Mouse (Mus musculus) heart, postnatal 4 days (tissue): Measurements from ENCODE around the gene B3galt5. TPM values are rescaled to one million over a fixed set of nuclear protein-coding genes. Genes with fewer than 3 reads are reported as not detected.

ENCODE experiments used
- DNase-seq: peaks from one replicate; pipeline ENCODE4 v3.0.0; 2021
- total RNA-seq, 2 experiments: library from RNA; stranded (reverse); gene quantifications; 2 replicates each; pipeline ENCODE4 v1.2.3; 2021

B3galt5 gene
- total RNA-seq, 2 experiments from 2014 or later: not detected

DNA sequence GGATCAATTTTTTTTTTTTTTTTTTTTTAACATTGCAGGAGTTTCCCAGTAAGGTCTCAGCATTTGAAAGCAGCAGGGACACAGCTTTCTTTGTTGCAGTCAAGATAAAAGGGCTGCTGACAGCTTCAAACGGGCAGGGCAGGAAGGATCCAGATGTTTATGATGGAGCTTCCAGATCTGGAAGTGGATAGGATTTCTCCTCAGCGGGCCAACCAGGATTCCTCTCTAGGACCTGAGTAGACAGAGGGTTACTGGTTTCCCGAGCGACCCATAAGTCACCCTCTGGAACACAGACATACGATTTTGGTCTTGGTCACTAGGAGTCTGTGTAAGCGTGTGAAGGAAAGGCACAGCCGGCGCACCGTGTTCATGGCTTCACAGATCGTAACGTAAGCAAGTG, 112.5 kb downstream of the B3galt5 start:
- DNase-seq: no peak

DNA sequence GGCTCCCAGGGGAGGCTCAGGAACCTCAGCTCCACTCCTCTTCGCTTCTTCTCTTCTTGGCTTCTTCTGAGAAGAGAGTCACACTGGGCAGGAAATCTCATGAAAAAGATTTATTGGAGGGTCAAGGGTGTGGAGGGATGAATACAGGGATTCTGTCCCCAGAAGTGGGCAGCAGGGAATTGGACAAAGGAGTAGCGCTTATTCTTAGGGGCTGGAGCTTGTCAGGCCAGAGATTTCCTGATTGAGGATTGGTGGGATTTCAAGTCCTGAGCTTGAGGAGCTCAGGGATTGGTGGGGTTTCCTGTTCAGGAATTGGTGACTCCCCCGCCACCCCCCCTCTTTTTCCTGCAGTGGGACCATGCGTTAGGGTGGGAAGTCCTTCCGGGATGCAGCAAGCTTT, 113.2 kb downstream of the B3galt5 start:
- no peak for DNase-seq

DNA sequence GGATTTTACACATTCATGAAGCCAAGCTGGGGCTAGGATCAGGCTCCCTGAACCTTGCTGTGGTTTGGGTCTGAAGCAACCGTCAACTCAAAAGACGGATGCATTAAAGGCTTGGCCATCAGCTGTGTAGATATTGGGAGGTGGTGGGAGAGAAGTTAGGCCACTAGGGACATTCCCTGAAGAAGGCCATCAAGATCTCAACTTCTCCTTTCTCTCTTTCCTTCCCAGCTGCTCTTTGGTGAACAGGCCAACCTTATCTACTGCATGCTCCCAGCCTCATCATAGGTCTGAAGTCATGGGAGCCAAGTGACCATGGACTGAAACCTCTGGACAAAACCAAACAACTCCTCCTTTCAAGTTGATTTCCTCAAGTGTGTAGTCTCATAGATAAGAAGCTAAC, 115.9 kb downstream of the B3galt5 start:
- no peak for DNase-seq

DNA sequence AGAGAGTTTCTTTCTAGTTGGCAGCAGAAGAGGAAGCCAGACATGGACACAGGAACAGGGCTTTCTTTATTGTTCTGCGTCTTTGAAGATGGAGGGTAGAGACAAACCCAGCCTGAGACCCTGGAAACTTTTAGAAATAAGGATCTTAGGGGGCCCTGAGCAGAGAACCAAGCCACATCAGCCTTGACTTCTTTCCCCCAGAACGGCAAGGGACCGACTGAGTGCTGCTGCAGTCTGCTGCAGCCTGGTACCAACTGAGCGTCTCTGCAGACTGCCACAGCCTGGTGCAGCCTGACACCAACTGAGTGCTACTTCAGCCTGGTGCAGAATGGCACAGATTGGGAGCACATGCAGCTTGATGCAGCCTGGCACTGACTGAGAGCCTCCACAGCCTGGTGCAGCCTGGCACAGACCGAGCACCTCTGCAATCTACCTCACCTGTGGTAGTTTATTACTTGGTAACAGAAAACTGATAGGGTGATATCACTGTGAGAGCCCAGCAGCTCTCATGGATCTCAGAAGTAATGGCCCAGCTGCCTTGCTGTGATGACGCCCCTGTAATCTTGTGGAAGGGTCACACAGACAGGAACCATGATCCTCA, 117.8 kb downstream of the B3galt5 start:
- no peak for DNase-seq

DNA sequence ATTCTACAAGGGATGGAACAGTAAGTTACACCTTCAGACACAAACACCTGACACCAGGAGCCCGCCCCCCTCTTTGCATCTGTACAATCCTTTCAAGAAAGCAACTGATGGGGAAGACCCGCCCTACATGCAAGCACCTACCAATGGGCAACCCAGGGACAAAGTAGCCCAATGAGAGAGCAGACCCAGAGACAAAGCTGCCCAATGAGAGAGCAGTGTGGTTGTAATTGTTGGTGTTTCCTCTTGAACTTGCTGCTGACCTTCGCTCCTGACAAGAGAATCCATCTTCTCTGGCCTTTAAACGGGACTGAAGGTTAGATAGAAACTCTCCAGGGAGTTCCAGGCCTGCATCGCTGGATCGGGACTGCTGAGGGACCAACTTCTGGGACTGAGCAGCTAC, 118.4 kb downstream of the B3galt5 start:
- no peak for DNase-seq

DNA sequence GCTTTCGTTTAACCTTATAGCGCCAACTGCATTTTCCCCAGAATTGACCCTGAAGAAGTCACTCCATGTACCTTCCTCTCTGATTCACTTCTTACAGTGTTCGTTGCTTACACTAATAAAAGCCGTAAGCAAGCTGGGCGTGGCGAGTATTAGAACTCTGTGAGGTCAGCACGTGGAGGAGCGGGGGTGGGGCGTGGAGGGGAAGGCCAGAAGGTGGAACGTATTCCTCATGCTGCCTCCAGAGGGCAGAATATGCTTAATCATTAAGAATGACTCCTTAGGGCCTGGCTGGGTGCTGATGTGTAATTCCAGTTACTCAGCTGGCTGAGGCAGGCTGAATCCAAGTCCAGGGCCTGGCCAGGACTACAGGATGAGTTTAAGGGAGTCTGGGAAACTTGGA, 122.3 kb downstream of the B3galt5 start:
- DNase-seq: peak; percentile 73

DNA sequence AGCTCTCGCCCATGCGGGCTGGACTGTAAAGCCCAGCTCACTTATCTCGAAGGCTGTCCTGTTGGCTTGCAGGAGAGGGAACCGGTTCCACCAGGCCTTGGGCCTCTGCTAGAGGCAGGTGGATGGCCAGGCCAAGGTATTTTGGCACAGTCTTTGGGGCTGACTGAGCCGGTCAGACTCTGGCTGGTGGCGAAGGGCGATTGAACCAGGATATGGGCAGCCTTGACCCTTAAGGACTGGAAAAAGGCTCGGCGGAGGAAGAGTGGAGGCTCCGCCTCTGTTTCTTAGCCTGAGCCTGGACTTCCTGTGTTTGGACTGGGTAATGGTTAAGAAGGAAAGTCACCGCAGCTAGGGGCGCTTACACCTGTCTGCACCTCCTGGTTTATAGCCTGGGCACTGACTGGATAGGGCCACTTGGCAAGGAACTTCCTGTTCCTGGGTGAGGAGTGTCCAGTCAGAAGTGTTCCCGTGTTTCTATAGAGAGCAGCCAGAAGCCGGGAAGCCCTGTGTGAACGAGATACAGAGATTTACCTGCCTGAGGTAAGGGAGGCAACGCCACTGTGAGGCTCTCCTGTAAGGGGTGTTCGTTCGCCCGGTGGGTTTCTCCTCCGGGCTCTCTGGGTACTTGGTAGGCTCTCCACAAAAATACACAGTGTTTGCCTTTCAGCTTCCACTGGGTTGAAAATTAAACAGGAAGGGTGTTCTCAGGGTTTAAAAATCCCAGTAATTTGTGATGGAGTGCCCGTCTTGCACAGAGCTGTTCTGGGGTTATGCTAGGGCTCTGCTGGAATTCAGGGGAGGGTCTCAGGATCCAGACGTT, 125.9 kb downstream of the B3galt5 start:
- no peak for DNase-seq

DNA sequence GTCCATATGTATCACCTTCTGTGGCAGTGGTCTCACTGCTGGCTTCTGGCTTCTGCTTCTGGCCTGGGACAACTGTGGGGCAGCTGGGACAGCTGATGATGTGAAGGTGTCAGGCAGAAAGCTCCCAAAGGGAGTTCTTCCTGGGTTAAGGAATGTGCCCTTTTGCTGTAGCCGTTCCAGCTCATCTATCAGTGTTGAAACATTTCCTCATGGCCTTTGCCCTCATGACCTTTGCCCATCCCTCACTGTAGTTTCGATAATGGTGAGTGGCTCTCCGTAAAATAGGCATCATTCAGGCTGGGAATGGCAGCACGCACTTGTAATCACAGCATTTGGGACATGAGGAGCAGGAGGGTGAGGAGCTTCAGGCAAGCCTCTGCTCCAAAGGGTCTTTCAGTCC, 127.3 kb downstream of the B3galt5 start:
- DNase-seq: no peak

DNA sequence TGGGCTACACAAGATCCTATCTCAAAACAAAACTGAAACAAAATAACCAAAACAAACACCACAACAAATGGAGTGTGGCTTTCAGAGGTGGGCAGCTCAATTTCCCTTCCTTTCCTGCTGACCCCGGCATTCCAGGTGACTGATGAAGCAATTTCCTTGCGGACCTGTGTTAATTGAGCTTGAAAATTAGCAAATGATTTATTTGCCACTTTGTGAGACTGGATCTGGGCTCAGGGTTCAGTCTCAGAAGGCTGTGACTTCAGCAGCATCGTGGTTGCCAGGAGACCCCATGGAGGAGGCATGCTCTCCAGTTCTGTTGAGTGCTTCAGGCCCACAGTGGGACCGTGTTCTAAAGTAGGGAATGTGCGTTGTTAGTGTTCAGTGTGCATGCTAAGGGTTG, 127.7 kb downstream of the B3galt5 start:
- DNase-seq: no peak

DNA sequence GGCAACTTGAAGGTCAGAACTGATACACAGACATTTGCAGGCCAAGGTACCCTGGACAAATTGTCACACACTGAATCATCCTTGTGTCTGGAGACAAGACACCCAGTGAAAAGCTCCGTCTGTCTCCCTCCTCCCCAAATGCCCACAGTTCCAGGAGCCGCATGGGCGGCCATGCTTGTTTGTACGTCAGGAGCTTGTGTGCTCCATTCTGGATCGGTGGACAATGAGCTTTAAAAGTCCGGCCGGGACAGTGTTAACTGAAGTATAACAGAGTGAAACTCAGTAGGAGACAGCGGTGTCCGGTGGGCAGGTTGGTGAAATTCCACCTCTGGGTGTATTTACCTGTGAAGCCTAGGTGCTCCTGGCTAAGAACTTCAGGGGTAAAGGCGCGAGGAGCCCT, 129.3 kb downstream of the B3galt5 start:
- DNase-seq: no peak

Other genes with a start within 250 kb of the B3galt5 start
- gene Psmg1, start 244.8 kb upstream of the B3galt5 start, total RNA-seq: 10 to 100 TPM; 28.0 to 28.9 TPM
- 100 to 1,000 TPM; 101 to 109 TPM for gene Brwd1, start 153.3 kb upstream of the B3galt5 start, total RNA-seq
- 100 to 1,000 TPM; 118 to 131 TPM for gene Hmgn1, start 108.1 kb upstream of the B3galt5 start, total RNA-seq
- gene Wrb, start 90.4 kb upstream of the B3galt5 start, total RNA-seq: 10 to 100 TPM; 20.4 to 20.6 TPM
- gene Lca5l, start 43.5 kb upstream of the B3galt5 start, total RNA-seq: 1 to 10 TPM; 1.5 to 1.7 TPM
- gene Sh3bgr, start 35.4 kb upstream of the B3galt5 start, total RNA-seq: 100 to 1,000 TPM; 519 to 549 TPM
- not detected for gene Itgb2l, start 207.8 kb downstream of the B3galt5 start, total RNA-seq
- gene Pcp4, start 231.8 kb downstream of the B3galt5 start, total RNA-seq: under 1 TPM; 0.67 to 0.74 TPM